Mouse (Mus musculus): ENCODE measurements at regions not wholly inside any gene's neighbourhood (a gene's known extent, or its start where the extent isn't known, plus 50 kb on each side); places are given as distances from the start of the nearest gene placed in this dataset.

DNA sequence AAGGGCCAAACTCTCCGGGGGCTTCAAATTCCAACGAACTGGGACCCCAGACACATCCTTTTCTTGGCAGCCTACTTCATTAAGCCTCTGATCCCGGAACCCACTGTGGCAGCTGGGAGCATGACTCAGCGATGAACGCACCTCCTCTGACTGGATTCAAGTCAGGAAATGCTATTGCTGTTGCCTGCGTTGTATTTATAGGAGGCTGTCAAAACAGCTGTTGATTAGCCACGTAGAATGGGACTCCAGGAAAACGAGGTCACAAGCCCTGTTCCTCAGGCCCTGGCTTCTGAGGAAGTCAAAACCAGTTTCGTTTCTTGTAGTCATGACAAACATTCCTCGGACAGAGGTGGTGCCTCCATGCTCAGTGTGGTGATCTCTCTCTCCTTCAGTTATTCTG is 295.0 kb downstream of the Diras2 start (continued):
- no peak for TF ChIP-seq BHLHE40 (IDR thresholded peaks at IDR 0.05; ENCODE audit: borderline replicate concordance, low read depth, low read length)

- no peaks in the 10 kb centered on the region for H3K36me3 ChIP-seq (ENCODE audit: control insufficient read depth in 1 of 2, insufficient read depth in 2 of 2, low read length in 2 of 2)
- H3K27me3 ChIP-seq (ENCODE audit: control insufficient read depth in 1 of 2, insufficient read depth in 2 of 2, low read length in 2 of 2), result no peaks in the 10 kb centered on the region
- no peaks in the 10 kb centered on the region for H3K9me3 ChIP-seq (replicated peaks; ENCODE audit: insufficient read depth, low read length)
- DNase-seq (ENCODE audit: low read depth, low spot score), result no peak
- H3K4me3 ChIP-seq (ENCODE audit: control insufficient read depth in 1 of 2, insufficient read depth in 1 of 2, low read depth in 2 of 2, low read length in 2 of 2), result no peak overlapping the region
- no peaks in the 10 kb centered on the region for H3K4me1 ChIP-seq (ENCODE audit: control insufficient read depth in 1 of 2, insufficient read depth in 2 of 2, low read length in 2 of 2)
- no peaks in the 10 kb centered on the region for H3K79me2 ChIP-seq (ENCODE audit: control insufficient read depth, insufficient read depth, low read length, poor library complexity)
- no peak for TF ChIP-seq MAX (IDR thresholded peaks at IDR 0.05; ENCODE audit: low read length)
- no peak for TF ChIP-seq RAD21 (IDR thresholded peaks at IDR 0.05; ENCODE audit: low read depth, low read length)
- no peak for TF ChIP-seq GATA1 (IDR thresholded peaks at IDR 0.05; ENCODE audit: low read depth, low read length)
- no peak for TF ChIP-seq ZNF384 (IDR thresholded peaks at IDR 0.05; ENCODE audit: low read depth, low read length)
- no peak for TF ChIP-seq HCFC1 (IDR thresholded peaks at IDR 0.05; ENCODE audit: low read depth, low read length)
- TF ChIP-seq MYC (IDR thresholded peaks at IDR 0.05; ENCODE audit: low read depth, low read length), result no peak
- no peak for TF ChIP-seq CHD2 (IDR thresholded peaks at IDR 0.05; ENCODE audit: low read length)
- H3K9ac ChIP-seq (ENCODE audit: control insufficient read depth, low read depth, low read length, poor library complexity, severe bottlenecking), result no peak overlapping the region
- H3K27ac ChIP-seq (ENCODE audit: control insufficient read depth, low read depth, low read length), result no peak overlapping the region
Observed at GRCm38 (mm10) chr13:52239563-52239962, 291.5 kb downstream of the Diras2 start.

DNA sequence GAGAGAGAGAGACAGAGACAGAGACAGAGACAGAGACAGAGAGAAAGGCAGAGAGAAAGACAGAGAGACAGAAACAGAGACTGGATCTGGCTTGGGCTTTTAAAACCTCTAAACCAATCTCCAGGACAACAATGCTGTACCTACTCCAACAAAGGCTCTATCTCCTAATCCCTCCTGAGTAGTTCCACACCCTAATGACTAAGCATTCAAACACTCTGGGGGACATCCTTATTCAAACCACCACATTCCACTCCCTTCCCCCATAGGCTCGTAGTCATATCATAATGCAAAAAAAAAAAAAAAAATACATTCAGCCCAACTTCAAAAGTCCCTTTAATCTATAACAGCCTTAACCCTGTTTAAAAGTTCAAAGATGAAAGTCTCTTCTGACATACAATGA is 289.3 kb downstream of the Diras2 start:
- Histone ChIP-seq H3K4me1 (ENCODE audit: control insufficient read depth in 1 of 2, insufficient read depth in 2 of 2, low read length in 2 of 2) (no peaks in the 10 kb centered on the region), H3K27me3 (ENCODE audit: control insufficient read depth in 1 of 2, insufficient read depth in 2 of 2, low read length in 2 of 2) (no peaks in the 10 kb centered on the region), H3K79me2 (ENCODE audit: control insufficient read depth, insufficient read depth, low read length, poor library complexity) (no peaks in the 10 kb centered on the region), H3K9me3 (replicated peaks; ENCODE audit: insufficient read depth, low read length) (no peaks in the 10 kb centered on the region), H3K27ac (ENCODE audit: control insufficient read depth, low read depth, low read length) (no peak overlapping the region), H3K4me3 (ENCODE audit: control insufficient read depth in 1 of 2, insufficient read depth in 1 of 2, low read depth in 2 of 2, low read length in 2 of 2) (no peak overlapping the region), H3K9ac (ENCODE audit: control insufficient read depth, low read depth, low read length, poor library complexity, severe bottlenecking) (no peak overlapping the region), H3K36me3 (ENCODE audit: control insufficient read depth in 1 of 2, insufficient read depth in 2 of 2, low read length in 2 of 2) (no peaks in the 10 kb centered on the region)
- TF ChIP-seq MEF2A (IDR thresholded peaks at IDR 0.05; ENCODE audit: extremely low read depth, insufficient replicate concordance, low read depth, low read length, poor library complexity, severe bottlenecking) (no peak), GABPA (IDR thresholded peaks at IDR 0.05; ENCODE audit: low read depth, low read length) (no peak), ZKSCAN1 (IDR thresholded peaks at IDR 0.05; ENCODE audit: low read depth, low read length) (no peak), KAT2A (conservative IDR thresholded peaks at IDR 0.05; ENCODE audit: low read depth, low read length) (no peak), POLR2AphosphoS5 (IDR thresholded peaks at IDR 0.05; ENCODE audit: borderline replicate concordance, low read depth, low read length) (no peak), TBP (IDR thresholded peaks at IDR 0.05; ENCODE audit: low read depth, low read length) (no peak), RCOR1 (IDR thresholded peaks at IDR 0.05; ENCODE audit: low read depth, low read length) (no peak), MAFK (IDR thresholded peaks at IDR 0.05; ENCODE audit: borderline replicate concordance, low read depth, low read length) (no peak), MYB (IDR thresholded peaks at IDR 0.05; ENCODE audit: low read depth, low read length) (no peak), TCF12 (IDR thresholded peaks at IDR 0.05; ENCODE audit: low read depth, low read length) (no peak), HCFC1 (IDR thresholded peaks at IDR 0.05; ENCODE audit: low read depth, low read length) (no peak), BHLHE40 (IDR thresholded peaks at IDR 0.05; ENCODE audit: borderline replicate concordance, low read depth, low read length) (no peak), NRF1 (IDR thresholded peaks at IDR 0.05; ENCODE audit: insufficient read depth, low read depth, low read length, poor library complexity, severe bottlenecking) (no peak), ZNF384 (IDR thresholded peaks at IDR 0.05; ENCODE audit: low read depth, low read length) (no peak), EP300 (IDR thresholded peaks at IDR 0.05; ENCODE audit: low read depth in 1 of 2, low read length in 2 of 2) (no peak), MAX (IDR thresholded peaks at IDR 0.05; ENCODE audit: low read length) (no peak), ELF1 (IDR thresholded peaks at IDR 0.05; ENCODE audit: low read depth, low read length) (no peak)
- DNase-seq (ENCODE audit: low read depth, low spot score), result no peak

All from MEL (cell line).